Mouse (Mus musculus) CH12.LX (cell line): ENCODE results near the gene Gm10944.

Experiments used
- CTCF ChIP-seq, 2 experiments: IDR thresholded peaks in 1 of 2; conservative IDR thresholded peaks in 1 of 2; 2 replicates each; pipeline ENCODE4 v1.5.1; 2011 to 2012; ENCODE audit warnings: low read depth in 2 of 2, low read length in 2 of 2, improper control_type of control experiment in 1 of 2, inconsistent platforms in 1 of 2, mild to moderate bottlenecking in 1 of 2, moderate library complexity in 1 of 2
- EP300 ChIP-seq: IDR thresholded peaks from 2 replicates; pipeline ENCODE4 v1.6.1; 2011; ENCODE audit warnings: low read length, improper control_type of control experiment
- GABPA ChIP-seq: IDR thresholded peaks from 2 replicates; pipeline ENCODE4 v1.6.1; 2012; ENCODE audit warnings: low read depth, low read length, improper control_type of control experiment, inconsistent platforms; ENCODE audit not compliant: insufficient replicate concordance
- MAFK ChIP-seq: IDR thresholded peaks from 2 replicates; pipeline ENCODE4 v1.6.1; 2011; ENCODE audit warnings: low read length, improper control_type of control experiment; ENCODE audit not compliant: insufficient replicate concordance
- MAZ ChIP-seq: IDR thresholded peaks from 2 replicates; pipeline ENCODE4 v1.6.1; 2012; ENCODE audit warnings: low read depth, mild to moderate bottlenecking, inconsistent platforms, low read length, improper control_type of control experiment, moderate library complexity
- POLR2A ChIP-seq: IDR thresholded peaks from 2 replicates; pipeline ENCODE4 v1.6.1; 2011; ENCODE audit warnings: low read depth, mild to moderate bottlenecking, improper control_type of control experiment, low read length
- ZC3H11A ChIP-seq: IDR thresholded peaks from 2 replicates; pipeline ENCODE4 v1.6.1; 2012; ENCODE audit warnings: low read depth, mild to moderate bottlenecking, inconsistent platforms, low read length, improper control_type of control experiment

GRCm38 (mm10) chr10:10697497-10697896 is 16.3 kb downstream of the Gm10944 start:
- TF ChIP-seq MAZ: no peak
- TF ChIP-seq ZC3H11A: no peak
- no peak for TF ChIP-seq CTCF (conservative IDR thresholded peaks at IDR 0.05 in 1 of 2, IDR thresholded peaks at IDR 0.05 in 1 of 2; ENCODE audit: low read depth in 2 of 2, low read length in 2 of 2)
- TF ChIP-seq MAFK: no peak
- no peak for TF ChIP-seq POLR2A
- TF ChIP-seq EP300: no peak
- no peak for TF ChIP-seq GABPA
